Mouse (Mus musculus): ENCODE measurements around the gene Gmpr2.

Gmpr2 gene

DNA sequence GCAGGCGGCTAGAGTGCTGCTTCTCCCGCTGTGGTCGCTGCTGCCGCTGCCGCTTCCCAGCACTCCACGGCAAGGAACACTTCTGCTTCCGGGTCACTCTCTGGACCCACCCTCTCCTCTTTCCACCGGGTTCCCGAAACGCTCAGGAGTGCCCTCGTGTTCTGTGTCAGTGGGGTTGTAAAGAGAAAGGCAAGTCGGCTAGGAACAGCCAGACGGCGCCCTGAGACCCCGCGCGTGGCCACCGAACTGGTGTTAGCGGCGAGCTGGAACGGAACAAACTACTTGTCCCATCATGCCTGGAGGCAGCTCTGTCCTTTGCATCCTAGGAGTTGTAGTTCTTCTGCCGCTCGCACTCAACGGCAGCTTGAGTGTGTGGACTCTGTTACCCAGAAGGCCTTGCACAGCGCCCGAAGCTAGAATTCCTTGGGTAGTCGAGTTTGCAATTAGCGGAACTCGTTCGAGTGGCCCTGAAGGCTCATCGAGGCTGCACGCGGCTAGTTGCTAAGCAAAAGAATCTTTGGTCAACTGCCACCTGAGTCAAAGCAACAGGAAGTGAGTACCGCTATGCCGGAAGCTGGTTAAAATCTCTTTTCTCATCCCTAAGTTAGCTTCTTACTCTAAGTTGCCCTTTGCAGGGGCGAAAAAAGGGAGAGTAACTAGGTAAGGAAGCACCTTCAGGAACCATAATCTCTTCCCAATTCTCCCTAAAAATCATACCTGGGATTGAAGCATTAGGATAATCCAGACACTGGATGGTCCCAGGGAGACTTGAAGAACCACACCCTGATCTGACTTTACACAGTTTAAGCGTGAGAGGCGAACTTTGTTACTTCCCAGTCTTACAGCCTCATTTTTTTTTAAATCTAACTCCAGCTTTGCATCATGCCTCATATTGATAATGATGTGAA, at the start of gene Gmpr2, which contains the start of gene Nedd8:
Gmpr2 (plus strand) TSS at position 109 of the 908 bp plus-strand sequence.
Nedd8 (minus strand) TSS at position 292 of the 908 bp plus-strand sequence.
- DNase-seq, result peak; percentile 97

DNA sequence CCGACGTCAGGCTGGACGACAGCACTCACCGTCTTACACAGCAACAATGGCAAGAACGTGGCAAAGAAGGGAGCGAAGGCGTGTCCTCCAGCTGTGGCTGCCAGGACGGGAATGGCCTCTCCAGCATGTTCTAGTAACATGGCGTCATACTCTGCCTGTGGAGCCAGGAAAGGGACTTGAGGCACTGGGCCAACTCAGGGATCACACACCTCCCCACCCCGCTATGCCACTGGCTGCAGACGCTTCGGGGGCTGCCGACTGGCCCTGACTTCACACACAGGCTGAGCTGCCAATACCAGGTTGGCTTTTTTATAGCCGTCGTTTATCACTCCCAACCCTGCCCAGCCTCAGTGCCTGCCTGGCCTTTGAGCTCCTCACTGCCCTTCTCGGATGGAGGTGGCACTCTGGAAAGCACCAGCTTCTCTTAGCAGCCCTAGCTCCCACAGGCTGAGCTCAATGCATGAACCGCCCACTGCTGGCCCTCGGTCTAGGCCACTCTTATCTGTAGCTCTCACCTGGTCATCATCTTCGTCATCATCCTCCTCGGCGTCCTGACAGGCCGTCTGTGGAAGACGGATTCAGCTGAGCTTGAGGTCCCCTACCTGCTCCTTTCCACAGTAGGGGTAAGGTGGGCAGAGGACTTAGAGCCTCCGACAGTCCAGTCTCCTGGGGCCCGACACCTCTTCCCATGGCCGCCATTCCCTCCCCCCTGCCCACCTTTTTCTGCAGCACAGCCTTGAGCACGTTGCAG, 43.5 kb upstream of the Gmpr2 start:
- no peak for DNase-seq

DNA sequence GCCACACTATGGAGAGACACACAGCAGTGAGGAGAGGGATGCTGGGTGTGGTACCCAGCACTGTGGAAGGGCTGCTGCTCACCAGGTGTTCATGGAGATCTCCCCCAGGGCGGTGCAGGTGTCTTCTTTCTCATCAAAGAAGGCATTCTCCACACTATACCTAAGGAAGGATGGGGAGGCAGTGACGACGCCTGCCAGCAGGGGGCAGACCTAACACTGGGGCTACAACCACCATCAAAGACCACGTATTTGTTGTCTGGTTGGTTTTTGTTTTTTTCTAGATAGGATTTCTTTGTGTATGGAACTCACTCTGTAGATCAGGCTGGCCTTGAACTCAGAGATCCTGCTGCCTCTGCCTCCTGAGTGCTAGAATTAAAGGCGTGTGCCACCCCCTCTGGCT, 42.4 kb upstream of the Gmpr2 start:
- peak; percentile 76 for DNase-seq

DNA sequence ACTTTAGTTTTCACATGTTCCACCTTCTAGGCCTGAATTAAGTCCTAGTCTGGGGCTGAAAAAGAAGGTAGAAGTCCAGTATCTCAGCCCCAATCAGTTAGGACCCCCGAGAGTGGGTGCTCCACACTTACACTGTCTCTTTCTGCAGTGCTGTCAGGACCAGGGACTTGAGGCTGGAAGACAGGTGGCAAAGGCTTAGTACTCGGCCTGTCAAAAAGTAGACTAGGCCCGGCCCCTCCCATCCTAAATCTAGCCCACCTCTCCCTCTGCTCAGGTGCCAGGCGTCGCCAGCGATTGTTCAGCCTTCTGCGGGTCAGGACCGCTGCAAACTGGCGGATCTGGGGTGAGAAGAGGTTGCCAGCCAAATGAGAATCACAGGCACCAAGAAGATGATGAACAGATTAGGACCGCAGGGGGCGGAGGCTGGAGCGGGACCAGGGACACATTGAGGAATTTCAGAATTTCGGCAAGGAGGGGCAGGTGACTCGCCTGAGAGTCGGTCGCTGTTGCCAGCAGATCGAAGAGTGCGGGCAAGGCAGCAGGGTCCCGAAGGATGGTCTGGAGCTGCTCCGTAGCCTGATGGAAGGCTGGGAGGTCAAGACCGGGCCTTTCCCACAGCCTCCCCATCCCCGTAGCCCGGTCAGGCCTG, 36.7 kb upstream of the Gmpr2 start:
- peak; percentile 18 for DNase-seq

DNA sequence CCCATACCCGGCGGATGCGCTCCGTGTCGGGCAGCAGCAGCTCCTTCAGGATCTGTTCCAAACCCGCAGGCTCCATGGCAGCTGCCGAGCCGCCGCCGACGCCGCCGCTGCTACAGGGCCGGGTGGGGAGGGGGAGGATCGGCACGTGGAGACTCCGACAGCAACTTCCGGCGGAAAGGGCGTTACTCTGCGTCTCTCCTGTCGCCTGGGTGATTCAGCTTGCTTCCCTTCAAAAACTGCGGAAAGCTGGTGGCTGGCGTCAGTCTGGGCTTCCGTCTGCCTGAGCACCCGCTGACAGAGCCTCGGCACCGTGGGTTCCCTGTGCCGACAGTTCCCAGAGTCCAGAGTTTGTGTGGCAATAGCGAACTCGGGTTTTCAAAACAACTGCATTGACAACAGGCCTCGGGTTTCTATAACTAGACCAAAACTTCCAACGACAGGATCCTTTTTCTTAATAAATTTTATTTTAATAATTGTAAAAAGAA, 36.2 kb upstream of the Gmpr2 start, which contains the start of gene Ipo4:
Ipo4 (minus strand) TSS at position 435 of the 485 bp plus-strand sequence.
- DNase-seq, result peak; percentile 95

DNA sequence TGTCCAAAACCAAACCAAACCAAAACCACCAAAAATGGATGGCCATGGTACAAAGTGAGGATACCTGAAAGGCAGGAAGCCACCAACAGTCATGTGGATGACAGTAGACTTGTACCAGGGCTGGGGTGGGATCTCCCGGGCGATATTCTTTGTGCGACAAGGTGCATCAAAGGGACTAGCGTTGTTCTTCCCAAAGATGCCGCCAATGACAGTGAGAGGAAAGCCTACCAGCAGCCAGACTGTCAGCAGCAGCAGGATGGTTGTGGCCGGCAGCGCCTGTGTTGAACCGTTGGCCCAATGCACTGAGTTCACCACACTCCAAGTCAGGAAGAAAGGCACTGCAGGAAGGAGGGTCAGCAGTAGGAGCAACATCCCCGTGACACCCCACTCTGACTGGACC, 33.9 kb upstream of the Gmpr2 start, which contains the start of gene Gm49378:
Gm49378 (minus strand) TSS at position 101 of the 400 bp plus-strand sequence.
- no peak for DNase-seq

DNA sequence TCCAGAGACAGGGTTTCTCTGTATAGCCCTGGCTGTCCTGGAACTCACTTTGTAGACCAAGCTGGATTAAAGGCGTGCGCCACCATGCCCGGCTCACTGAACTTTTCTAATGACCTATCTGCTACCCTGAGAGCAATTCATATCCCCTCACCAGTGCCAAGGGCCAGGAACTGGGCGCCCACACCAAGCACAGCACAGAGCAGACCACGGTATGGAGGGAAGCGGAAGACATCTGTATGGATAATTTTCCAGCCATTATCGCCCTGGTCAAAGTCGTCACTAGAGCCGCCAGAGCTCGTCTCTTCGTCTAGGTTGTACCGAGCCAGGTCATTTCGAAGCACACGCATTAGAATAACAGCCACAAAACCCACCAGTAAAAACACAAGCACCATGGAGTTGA, 30.9 kb upstream of the Gmpr2 start:
- no peak for DNase-seq

DNA sequence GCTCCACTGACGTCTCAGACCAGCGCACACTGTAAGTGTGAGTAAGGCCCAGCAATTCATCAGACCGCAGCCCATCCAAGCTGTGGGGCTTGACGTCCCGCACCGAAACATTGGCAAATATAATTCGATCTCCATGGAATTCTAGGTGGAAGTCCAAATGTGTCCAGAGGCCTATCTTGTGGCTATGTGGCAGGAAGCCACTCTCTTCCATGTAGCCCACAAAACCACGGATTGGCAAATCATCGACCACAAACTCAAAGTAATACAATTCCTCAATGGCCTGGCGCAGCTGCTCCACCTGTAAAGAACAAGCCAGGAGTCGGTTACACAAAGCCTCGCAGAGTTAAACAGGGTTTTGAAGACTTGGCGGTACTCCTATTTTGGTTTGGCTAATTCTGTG, 30.4 kb upstream of the Gmpr2 start:
- DNase-seq, result no peak

DNA sequence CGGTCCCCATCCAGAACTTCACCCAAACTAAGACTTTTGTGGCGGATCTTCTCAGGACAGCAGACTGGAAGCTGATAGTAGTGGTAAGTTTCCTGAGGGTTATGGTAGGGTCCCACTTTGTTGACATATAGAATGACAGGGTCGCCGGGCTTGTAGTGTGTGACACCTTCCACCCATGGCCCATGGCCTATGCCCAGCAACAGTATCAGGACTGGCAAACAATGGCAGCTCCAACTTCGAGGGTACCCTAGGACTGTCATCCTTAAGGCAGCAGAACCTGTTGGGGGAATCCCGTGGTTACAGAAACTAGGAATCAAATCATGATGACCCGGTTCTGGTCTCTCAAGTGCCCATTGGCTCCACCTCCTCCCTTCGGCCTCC, 29.1 kb upstream of the Gmpr2 start:
- DNase-seq, result no peak

DNA sequence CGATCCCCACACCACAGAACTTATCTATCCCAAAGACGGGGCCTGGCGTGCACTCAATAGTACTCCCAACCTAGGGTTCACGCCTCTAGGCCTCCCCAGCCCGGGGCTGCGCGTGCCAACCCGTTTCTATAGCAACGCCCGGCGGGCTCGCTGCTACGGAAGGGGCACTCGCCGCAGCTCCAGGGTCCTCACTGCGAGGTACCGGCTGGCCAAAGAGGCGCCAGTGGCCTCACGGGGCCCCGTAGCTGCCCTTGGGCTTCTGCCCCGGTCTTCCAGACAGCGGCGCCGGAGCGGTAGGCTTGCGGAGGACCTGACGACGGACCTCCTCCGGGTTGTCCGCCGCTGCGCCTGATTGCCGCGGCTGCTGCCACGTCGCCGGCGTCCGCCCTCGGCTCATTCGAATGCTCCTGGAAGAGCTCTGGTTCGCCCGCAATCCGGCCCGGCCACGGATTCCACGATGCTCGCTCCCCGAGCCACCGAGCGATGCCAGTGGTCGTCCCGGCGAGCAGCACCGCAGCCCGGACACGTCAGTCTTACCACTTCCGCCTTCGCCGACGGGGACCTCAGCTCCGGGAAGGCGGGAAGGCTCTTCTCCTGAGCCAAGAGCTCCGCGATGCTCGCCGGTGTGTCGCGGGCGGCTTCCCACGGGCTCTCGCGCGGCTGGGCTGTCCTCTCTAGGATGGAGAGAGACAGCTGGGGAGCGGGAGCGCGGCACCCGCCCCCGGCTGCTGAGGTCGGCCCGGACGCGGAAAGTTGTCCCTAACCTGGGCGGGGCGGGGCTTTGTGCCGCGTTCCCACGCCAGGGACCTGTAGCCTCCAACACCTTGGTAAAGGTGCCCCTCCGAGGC, 28.5 kb upstream of the Gmpr2 start, which contains the start of gene Tm9sf1:
Tm9sf1 (minus strand) TSS at position 747 of the 848 bp plus-strand sequence.
- DNase-seq, result peak; percentile 84

DNA sequence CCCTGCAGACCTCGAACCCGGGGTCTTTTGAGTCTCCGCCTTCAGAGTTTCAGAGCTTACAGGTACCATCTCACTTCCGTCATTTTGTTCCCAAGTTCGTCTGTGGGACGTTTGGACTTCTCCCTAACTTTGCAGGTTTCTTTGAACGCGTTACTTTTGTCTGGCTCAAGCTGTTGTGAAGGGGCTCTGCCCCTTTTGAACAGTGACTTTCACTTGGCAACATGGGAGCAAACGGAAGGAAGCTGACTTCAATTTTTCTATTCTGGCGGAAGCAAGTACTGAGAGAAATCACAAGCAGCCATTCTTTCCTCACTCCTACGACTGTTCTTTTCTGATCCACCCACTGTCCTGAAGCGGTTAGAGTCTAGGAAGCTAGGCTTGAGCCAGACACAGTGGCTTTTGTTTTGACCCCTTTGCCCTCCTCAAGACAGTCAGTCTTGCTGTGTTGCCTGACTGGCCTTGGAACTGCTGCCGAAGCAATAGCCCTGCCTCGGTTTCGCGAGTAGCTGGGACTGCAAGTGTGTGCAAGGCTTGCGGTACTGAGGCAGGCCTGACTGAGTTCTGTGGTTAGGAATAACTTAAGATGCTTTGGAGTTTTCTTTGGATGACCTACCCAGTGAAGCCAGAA, 27.4 kb upstream of the Gmpr2 start:
- DNase-seq, result peak; percentile 15

DNA sequence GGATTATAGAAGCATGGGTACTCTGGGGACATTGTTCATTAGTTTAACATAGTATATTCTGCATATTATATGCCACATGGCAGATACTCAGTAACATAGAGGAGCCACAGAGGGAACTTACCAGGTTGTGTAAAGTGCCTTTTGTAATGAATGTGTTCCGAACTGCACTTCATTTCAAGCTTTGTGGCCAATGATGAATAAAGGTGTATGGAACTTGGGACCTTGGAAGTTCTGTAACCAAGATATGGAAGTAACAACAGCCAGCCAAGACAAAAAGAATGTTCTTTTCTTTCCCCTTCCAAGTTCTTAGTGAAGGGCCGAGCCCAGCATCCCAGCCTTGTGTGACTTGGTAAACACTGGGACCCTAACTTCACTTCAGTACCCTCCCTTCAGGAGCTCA, 21.9 kb upstream of the Gmpr2 start, which contains the start of gene Tssk4:
Tssk4 (plus strand) TSS at position 301 of the 400 bp plus-strand sequence.
- no peak for DNase-seq

DNA sequence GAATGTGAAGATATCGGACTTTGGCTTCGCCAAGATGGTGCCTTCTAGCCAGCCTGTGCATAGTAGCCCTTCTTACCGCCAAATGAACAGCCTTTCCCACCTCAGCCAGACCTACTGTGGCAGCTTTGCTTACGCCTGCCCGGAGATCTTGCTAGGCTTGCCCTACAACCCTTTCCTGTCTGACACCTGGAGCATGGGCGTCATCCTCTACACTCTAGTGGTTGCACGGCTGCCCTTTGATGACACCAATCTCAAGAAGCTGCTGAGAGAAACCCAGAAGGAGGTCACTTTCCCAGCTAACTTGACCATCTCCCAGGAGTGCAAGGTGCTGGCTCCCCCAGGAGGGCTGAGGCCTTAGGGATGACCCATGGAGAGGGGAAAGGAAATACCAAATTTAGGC, 20.2 kb upstream of the Gmpr2 start:
- no peak for DNase-seq

DNA sequence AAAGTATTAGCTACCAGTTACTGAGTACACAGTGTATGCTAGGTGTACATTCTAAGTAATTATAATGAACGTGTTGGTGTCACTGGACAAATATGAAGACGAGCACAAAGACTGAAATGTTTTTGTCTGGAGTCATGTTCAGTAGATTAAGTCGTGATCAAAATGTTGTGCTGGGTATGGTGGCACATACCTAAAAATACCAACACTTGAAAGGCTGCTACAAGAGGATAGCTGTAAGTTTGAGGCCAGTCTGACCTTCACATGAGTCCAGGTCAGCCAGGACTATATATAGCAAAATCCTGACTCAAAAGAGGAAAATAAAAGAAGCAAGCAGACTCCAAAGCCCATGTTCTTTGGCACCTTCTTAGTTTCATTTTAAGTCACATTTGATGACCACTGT, 14.8 kb upstream of the Gmpr2 start:
- no peak for DNase-seq

DNA sequence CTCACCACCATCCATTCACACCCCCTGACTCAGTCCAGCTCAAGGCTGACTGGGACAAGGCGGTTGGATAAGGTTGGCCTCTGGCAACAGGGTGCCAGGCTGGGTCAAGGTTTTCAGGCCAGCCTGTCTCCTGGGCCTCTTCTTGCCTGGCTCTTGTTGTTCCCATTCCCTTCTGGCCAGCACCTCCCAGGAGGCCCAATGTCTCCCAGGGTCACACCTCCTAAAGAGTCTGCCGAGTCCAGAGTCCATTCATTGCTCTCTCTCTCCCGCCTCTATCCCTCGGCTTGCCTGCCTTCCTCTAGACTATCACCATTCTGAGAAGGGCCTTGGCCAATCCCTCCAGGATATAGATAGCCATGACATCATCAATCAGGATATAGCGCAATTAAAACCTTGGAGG, 13.7 kb upstream of the Gmpr2 start:
- DNase-seq, result no peak

DNA sequence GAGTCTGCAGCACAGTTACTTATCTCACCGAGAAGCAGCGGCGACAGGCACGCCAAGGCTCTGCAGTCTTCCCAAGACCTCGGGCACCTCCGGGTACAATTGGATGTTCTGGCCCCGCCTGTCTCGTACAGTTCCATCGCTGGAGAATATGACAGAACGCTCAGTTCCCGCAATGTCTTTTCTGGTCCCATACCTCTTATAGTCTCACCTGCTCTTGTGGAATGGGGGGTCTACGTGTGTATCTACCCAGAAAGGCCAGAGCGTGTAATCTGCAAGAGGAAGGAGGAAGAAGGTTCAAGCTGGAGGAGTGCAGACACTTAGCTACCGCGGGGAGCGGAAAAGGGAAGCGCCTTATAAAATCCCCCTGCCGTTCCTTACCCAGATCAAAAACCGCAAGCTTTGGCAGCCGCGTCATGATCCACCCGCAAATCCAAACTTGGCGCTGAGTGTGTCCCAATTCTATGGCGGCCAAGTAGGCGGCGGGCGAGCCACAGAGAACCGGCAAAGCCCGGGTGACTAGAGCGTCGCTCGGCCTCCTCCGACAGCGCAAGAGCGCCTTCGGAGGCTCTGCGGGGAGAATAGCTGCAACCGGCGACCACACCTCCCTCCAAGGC, 11.7 kb upstream of the Gmpr2 start, which contains the start of gene Mdp1:
Mdp1 (minus strand) TSS at position 549 of the 614 bp plus-strand sequence.
- peak; percentile 82 for DNase-seq

DNA sequence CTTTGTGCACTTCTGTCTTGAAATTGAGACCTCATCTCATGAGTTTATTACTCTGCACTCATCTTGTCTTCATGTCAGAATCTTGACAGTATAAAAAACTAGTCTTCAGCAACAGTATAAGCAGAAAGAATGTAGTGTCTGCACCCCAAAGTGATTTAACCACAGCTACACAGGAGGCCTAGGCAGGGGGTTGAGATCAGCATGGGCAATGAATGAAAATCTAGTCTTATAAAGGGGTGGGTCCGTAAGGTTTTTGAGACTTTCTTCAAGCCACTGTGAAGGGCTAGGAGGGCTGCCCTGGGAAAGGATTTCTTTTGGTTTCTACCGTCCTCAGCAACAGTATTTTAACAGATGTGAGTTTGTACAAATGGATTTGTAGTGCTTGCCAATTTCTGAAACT, 11.1 kb upstream of the Gmpr2 start:
- DNase-seq, result no peak

DNA sequence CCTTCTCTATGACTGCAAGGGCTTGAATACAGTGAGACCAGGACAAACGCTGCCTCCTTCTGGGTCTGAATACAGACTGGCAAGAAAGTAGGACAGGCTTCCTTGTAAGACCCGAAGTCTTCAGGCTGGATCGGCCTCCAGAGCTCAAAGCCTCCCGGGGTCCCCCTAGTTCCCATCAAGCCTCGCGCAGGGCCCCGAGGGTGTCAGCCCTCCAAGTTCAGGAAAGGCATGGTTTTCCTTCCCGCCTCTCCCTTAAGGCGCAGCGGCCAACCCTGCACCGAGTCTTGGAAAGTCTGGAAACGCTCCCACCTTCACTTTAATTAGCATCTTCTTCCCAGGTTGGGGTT, 282 bp upstream of the Gmpr2 start:
- DNase-seq, result no peak

DNA sequence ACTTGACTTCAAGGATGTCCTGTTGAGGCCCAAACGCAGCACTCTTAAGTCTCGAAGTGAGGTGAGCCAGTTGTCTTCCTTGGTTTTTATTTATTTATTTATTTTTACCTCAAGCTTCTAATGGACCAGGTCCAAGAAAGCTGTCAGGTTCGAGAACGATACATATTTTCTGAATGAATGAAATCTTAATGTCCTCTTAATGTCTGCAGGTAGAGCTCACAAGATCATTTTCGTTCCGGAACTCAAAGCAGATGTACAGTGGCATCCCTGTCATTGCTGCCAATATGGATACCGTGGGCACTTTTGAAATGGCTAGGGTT, 960 bp downstream of the Gmpr2 start:
- no peak for DNase-seq

DNA sequence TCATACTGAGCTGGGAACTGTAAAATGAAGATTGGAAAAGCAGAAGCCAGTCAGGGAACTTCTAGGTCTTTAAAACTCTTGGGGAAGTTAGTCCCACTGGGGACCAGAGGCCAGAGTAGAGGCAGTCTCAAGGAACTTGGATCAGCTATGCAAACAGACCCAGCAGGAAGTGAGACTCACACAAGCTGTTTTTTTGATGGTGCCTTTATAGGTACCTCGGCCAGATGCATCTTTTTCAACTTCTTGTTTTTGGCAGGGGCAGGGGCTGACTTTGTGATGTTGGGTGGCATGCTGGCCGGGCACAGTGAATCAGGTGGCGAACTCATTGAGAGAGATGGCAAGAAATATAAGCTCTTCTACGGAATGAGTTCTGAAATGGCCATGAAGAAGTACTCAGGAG, 5.9 kb downstream of the Gmpr2 start:
- DNase-seq, result no peak

All from lung, postnatal 36 days (tissue).